Comparison of ENCODE assay signal across 21 mouse cellular contexts in the genomic region with DNA sequence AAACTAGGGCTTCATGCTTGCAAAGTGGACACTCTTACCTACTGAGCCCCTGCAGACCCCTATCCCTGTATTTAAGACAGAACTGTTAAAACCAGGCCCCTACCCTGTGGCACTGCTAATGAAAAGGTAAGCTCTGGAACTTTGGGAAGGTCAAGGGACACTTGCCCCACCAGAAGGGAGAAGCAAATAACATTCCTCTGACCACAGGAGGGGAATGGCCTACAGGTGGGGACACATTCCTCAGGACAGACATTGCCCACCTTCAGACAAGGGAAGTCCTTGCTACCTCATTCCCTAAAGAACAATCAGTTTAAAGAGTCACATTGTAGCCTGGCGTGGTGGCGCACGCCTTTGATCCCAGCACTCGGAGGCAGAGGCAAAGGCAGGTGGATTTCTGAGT. TPM values are rescaled to one million over a fixed set of nuclear protein-coding genes. Genes with fewer than 3 reads are reported as not detected.
DNase-seq lines count a peak whose midpoint lies in the region; ATAC-seq lines count a peak whose summit lies in the region.
"Had no signal": no experiment of that assay in that cellular context is flagged by ENCODE, and none has a peak within 500 bp of the region (broad histone marks: within the 10 kb centered on the region; RNA-seq: fewer than 3 reads in every experiment).

No protein-coding gene starts in this region.

- no peak overlapping the region for H3K27ac ChIP-seq in midbrain, embryonic 11.5 days (ENCODE audit: low read depth, low read length)
- no peak overlapping the region for H3K27ac ChIP-seq in midbrain, embryonic 13.5 days
- H3K27ac ChIP-seq: embryonic facial prominence, embryonic 10.5 days; embryonic facial prominence, embryonic 12.5 days; forebrain, embryonic 13.5 days; forebrain, embryonic 15.5 days had no signal

- ATAC-seq in midbrain, embryonic 11.5 days (ENCODE audit: low FRiP score), result no peak
- no peak for ATAC-seq in midbrain, embryonic 13.5 days
- ATAC-seq in inflammation-experienced regulatory T-cells, adult 6 months, result no peak
- ATAC-seq: CD4-positive, CD25-positive, alpha-beta regulatory T cell, adult 4 months; forebrain, embryonic 13.5 days; forebrain, embryonic 15.5 days; forebrain, postnatal 0 days had no signal

- H3K4me1 ChIP-seq in midbrain, embryonic 11.5 days (ENCODE audit: control insufficient read depth, insufficient read depth, low read length), result 0 out of 2 replicates have a peak, but pooled peaks cover 3% of the 10 kb centered on the region
- no peaks in the 10 kb centered on the region; the same call in 1 of the 2 replicates for H3K4me1 ChIP-seq in midbrain, embryonic 13.5 days (replicated peaks)
- H3K4me1 ChIP-seq: embryonic facial prominence, embryonic 12.5 days; forebrain, embryonic 13.5 days had no signal

- no peak overlapping the region for H3K4me2 ChIP-seq in midbrain, embryonic 11.5 days
- no peak overlapping the region for H3K4me2 ChIP-seq in midbrain, embryonic 13.5 days (replicated peaks)
- H3K4me2 ChIP-seq: embryonic facial prominence, embryonic 12.5 days; forebrain, embryonic 13.5 days; forebrain, embryonic 15.5 days had no signal

- WGBS in midbrain, embryonic 11.5 days, result 92% methylated on average over 4 of the region's 4 CpGs
- 93% methylated on average over 4 of the region's 4 CpGs for WGBS in midbrain, embryonic 13.5 days

- H3K36me3 ChIP-seq in midbrain, embryonic 11.5 days (ENCODE audit: control insufficient read depth, insufficient read depth, low read length), result no peaks in the 10 kb centered on the region
- H3K36me3 ChIP-seq in midbrain, embryonic 13.5 days, result no peaks in the 10 kb centered on the region
- H3K36me3 ChIP-seq: embryonic facial prominence, embryonic 10.5 days; embryonic facial prominence, embryonic 12.5 days; forebrain, embryonic 15.5 days had no signal

- peak; percentile 59 for DNase-seq in midbrain, embryonic 11.5 days (ENCODE audit: low spot score, missing footprints)
- DNase-seq in ES-CJ7 (ENCODE audit: low read depth, low spot score) (peak; percentile 42), ZHBTc4 (ENCODE audit: low read depth, low spot score) (peak; percentile 76)
- DNase-seq in adrenal gland, adult 8-10 months, result no peak
- DNase-seq: adrenal gland, adult 2 months; adrenal gland, postnatal 14 days; adrenal gland, postnatal 36 days; B cell, adult 2 months; cerebellum, adult 11-12 months; cerebellum, adult 2 months; cerebellum, adult 9-10 months; cerebellum, postnatal 10 days; cerebellum, postnatal 25 days; forebrain, postnatal 0 days had no signal

- no peak overlapping the region for H3K9ac ChIP-seq in midbrain, embryonic 11.5 days (ENCODE audit: low read length)
- H3K9ac ChIP-seq in midbrain, embryonic 13.5 days (replicated peaks), result no peak overlapping the region
- H3K9ac ChIP-seq: embryonic facial prominence, embryonic 12.5 days; forebrain, embryonic 13.5 days; forebrain, embryonic 15.5 days; forebrain, postnatal 0 days had no signal

- no peaks in the 10 kb centered on the region for H3K27me3 ChIP-seq in midbrain, embryonic 11.5 days (ENCODE audit: control insufficient read depth, insufficient read depth, low read length)
- H3K27me3 ChIP-seq in midbrain, embryonic 13.5 days, result no peaks in the 10 kb centered on the region
- H3K27me3 ChIP-seq: forebrain, embryonic 13.5 days; forebrain, embryonic 15.5 days had no signal

- no peaks in the 10 kb centered on the region for H3K9me3 ChIP-seq in midbrain, embryonic 11.5 days (ENCODE audit: control insufficient read depth, low read length)
- no peaks in the 10 kb centered on the region for H3K9me3 ChIP-seq in midbrain, embryonic 13.5 days
- H3K9me3 ChIP-seq: embryonic facial prominence, embryonic 10.5 days; embryonic facial prominence, embryonic 12.5 days; forebrain, embryonic 15.5 days had no signal

- no peak overlapping the region for H3K4me3 ChIP-seq in midbrain, embryonic 11.5 days (ENCODE audit: low read depth, low read length)
- H3K4me3 ChIP-seq in midbrain, embryonic 13.5 days (replicated peaks), result no peak overlapping the region
- H3K4me3 ChIP-seq: embryonic facial prominence, embryonic 10.5 days; embryonic facial prominence, embryonic 12.5 days; forebrain, embryonic 13.5 days; forebrain, embryonic 15.5 days had no signal

RNA-seq across cellular contexts. Expression of gene Gcsh, which starts 24.6 kb away (rescaled TPM):
- polyA plus RNA-seq in midbrain, embryonic 11.5 days (2014; fragmentation: Nextera tagmentation; extraction: Ambion mirVana), result 146 and 158 TPM in 2 replicates
- 88.9 and 89.2 TPM in 2 replicates for polyA plus RNA-seq in midbrain, embryonic 13.5 days (2015; fragmentation: Nextera tagmentation; extraction: Ambion mirVana)
- 10 to 100 TPM; 23.8 to 29.5 (median 24.6) TPM for polyA plus RNA-seq in inflammation-experienced regulatory T-cells, adult 6 months (2017; shearing (Covaris generic))
- 100 to 1,000 TPM; 142 to 228 (median 186) TPM for total RNA-seq in adrenal gland, adult 8-10 months (2022)

RNA-seq across cellular contexts. Expression of gene 1700030J22Rik, which starts 39.1 kb away (rescaled TPM):
- 2.7 and 3.8 TPM in 2 replicates for polyA plus RNA-seq in midbrain, embryonic 11.5 days (2014; fragmentation: Nextera tagmentation; extraction: Ambion mirVana)
- 4.8 and 6.7 TPM in 2 replicates for polyA plus RNA-seq in midbrain, embryonic 13.5 days (2015; fragmentation: Nextera tagmentation; extraction: Ambion mirVana)
- polyA plus RNA-seq in inflammation-experienced regulatory T-cells, adult 6 months (2017; shearing (Covaris generic)), result under 1 TPM in 1 of 3 experiments, not detected in 2; 0.25 TPM
- total RNA-seq in adrenal gland, adult 8-10 months (2022), result 1 to 10 TPM; 1.8 to 2.4 (median 2.1) TPM
- polyA plus RNA-seq: CD4-positive, CD25-positive, alpha-beta regulatory T cell, adult 4 months had no signal
